Mouse (Mus musculus) midbrain, embryonic 16.5 days (tissue): ENCODE measurements around the gene Pfkfb4. TPM values are rescaled to one million over a fixed set of nuclear protein-coding genes. Genes with fewer than 3 reads are reported as not detected.

ENCODE experiments used
- ATAC-seq: fragments of 200-750 bp; cut with Nextera tagmentation; 2 replicates; pipeline ENCODE4 v1.8.0; 2017; ENCODE audit warnings: moderate TSS enrichment
- H3K27ac ChIP-seq: fragments of 300-500 bp; sonication (generic); 2 replicates; pipeline ENCODE4 v1.5.1; 2014; ENCODE audit warnings: mild to moderate bottlenecking, low read length, mixed read lengths
- H3K27me3 ChIP-seq: fragments of 300-500 bp; sonication (generic); 2 replicates; pipeline ENCODE4 v1.6.1; 2014; ENCODE audit warnings: low read depth, low read length, mixed read lengths; ENCODE audit not compliant: control insufficient read depth, insufficient read depth
- H3K36me3 ChIP-seq: fragments of 300-500 bp; sonication (generic); 2 replicates; pipeline ENCODE4 v1.6.1; 2014; ENCODE audit warnings: mild to moderate bottlenecking, low read length, moderate library complexity, mixed read lengths; ENCODE audit not compliant: control insufficient read depth, insufficient read depth
- H3K4me1 ChIP-seq: fragments of 300-500 bp; sonication (generic); 2 replicates; pipeline ENCODE4 v1.6.1; 2014; ENCODE audit warnings: mild to moderate bottlenecking, low read length, mixed read lengths; ENCODE audit not compliant: control insufficient read depth, insufficient read depth
- H3K4me2 ChIP-seq: fragments of 300-500 bp; sonication (generic); 2 replicates; pipeline ENCODE4 v1.6.1; 2014; ENCODE audit warnings: mild to moderate bottlenecking, low read length, mixed read lengths
- H3K4me3 ChIP-seq: fragments of 300-500 bp; sonication (generic); 2 replicates; pipeline ENCODE4 v1.5.1; 2014; ENCODE audit warnings: low read depth, mild to moderate bottlenecking, low read length, moderate library complexity, mixed read lengths
- H3K9ac ChIP-seq: fragments of 300-500 bp; sonication (generic); 2 replicates; pipeline ENCODE4 v1.6.1; 2014; ENCODE audit warnings: low read depth, low read length, mixed read lengths
- H3K9me3 ChIP-seq: fragments of 300-500 bp; sonication (generic); replicated peaks from 2 replicates; pipeline ENCODE4 v1.6.1; 2014; ENCODE audit warnings: mild to moderate bottlenecking, low read length, mixed read lengths; ENCODE audit not compliant: control insufficient read depth, poor library complexity, severe bottlenecking
- WGBS: fragments of 180-500 bp; shearing (Covaris S2); extraction: QIAGEN DNeasy Blood & Tissue Kit; methylation state at CpG from one replicate; pipeline ENCODE4 v1.1.7; 2014; 5-methylcytosine and 5-hydroxymethylcytosine counted together
- polyA plus RNA-seq: library from polyadenylated mRNA; unstranded; fragments of >200 nt; fragmentation: Nextera tagmentation; extraction: Ambion mirVana; gene quantifications from 2 replicates; pipeline ENCODE4 v1.2.1, GENCODE M21; 2015

The Pfkfb4 gene
- polyA plus RNA-seq, 1 experiment from 2014 or later = 31.9 TPM

- Histone ChIP-seq H3K9me3 (no peaks in the 10 kb centered on the region), H3K27me3 (no peaks in the 10 kb centered on the region), H3K9ac (no peak overlapping the region), H3K4me2 (no peak overlapping the region), H3K27ac (no peak overlapping the region), H3K36me3 (peaks cover 17% of the 10 kb centered on the region), H3K4me1 (peaks cover 2% of the 10 kb centered on the region; the same call in 1 of the 2 replicates), H3K4me3 (no peak overlapping the region)
- WGBS = 45% methylated on average over 2 of the region's 2 CpGs
- ATAC-seq = no peak
Measured at GRCm38 (mm10) chr9:109003201-109003600, 11.6 kb downstream of the Pfkfb4 start.

- Histone ChIP-seq H3K9ac (no peak overlapping the region), H3K9me3 (no peaks in the 10 kb centered on the region), H3K27ac (no peak overlapping the region), H3K4me2 (no peak overlapping the region), H3K4me1 (no peaks in the 10 kb centered on the region), H3K4me3 (no peak overlapping the region), H3K27me3 (no peaks in the 10 kb centered on the region), H3K36me3 (peaks cover 23% of the 10 kb centered on the region)
- 87% methylated on average over 21 of the region's 21 CpGs for WGBS
- ATAC-seq = no peak
Measured at GRCm38 (mm10) chr9:109007025-109007780, 15.6 kb downstream of the Pfkfb4 start.

- Histone ChIP-seq H3K4me2 (no peak overlapping the region), H3K27me3 (no peaks in the 10 kb centered on the region), H3K9me3 (no peaks in the 10 kb centered on the region), H3K36me3 (peaks cover 22% of the 10 kb centered on the region), H3K4me1 (no peaks in the 10 kb centered on the region), H3K4me3 (no peak overlapping the region), H3K27ac (no peak overlapping the region), H3K9ac (no peak overlapping the region)
- ATAC-seq = no peak
- WGBS = 82% methylated on average over 9 of the region's 9 CpGs
Measured at GRCm38 (mm10) chr9:109008081-109008480, 16.5 kb downstream of the Pfkfb4 start.

- Histone ChIP-seq H3K4me3 (no peak overlapping the region), H3K9me3 (no peaks in the 10 kb centered on the region), H3K4me2 (no peak overlapping the region), H3K27ac (no peak overlapping the region), H3K9ac (peak overlapping the region; percentile 10; the same call in 1 of the 2 replicates), H3K36me3 (peaks cover 25% of the 10 kb centered on the region), H3K27me3 (no peaks in the 10 kb centered on the region), H3K4me1 (no peaks in the 10 kb centered on the region)
- no peak for ATAC-seq
- WGBS = 73% methylated on average over 10 of the region's 10 CpGs
Measured at GRCm38 (mm10) chr9:109008994-109009635, 17.5 kb downstream of the Pfkfb4 start.

GRCm38 (mm10) chr9:109009636-109010315 is 18.2 kb downstream of the Pfkfb4 start:
- H3K9ac ChIP-seq = no peak overlapping the region
- ATAC-seq = no peak
- no peaks in the 10 kb centered on the region for H3K27me3 ChIP-seq
- no peaks in the 10 kb centered on the region for H3K4me1 ChIP-seq
- H3K9me3 ChIP-seq = no peaks in the 10 kb centered on the region
- H3K4me3 ChIP-seq = no peak overlapping the region
- 66% methylated on average over 17 of the region's 17 CpGs for WGBS
- peaks cover 25% of the 10 kb centered on the region for H3K36me3 ChIP-seq
- H3K4me2 ChIP-seq = no peak overlapping the region
- no peak overlapping the region for H3K27ac ChIP-seq

- no peaks in the 10 kb centered on the region for H3K4me1 ChIP-seq
- no peak for ATAC-seq
- H3K4me2 ChIP-seq = no peak overlapping the region
- no peak overlapping the region for H3K4me3 ChIP-seq
- peaks cover 25% of the 10 kb centered on the region for H3K36me3 ChIP-seq
- 91% methylated on average over 14 of the region's 14 CpGs for WGBS
- no peaks in the 10 kb centered on the region for H3K9me3 ChIP-seq
- no peaks in the 10 kb centered on the region for H3K27me3 ChIP-seq
- H3K27ac ChIP-seq = no peak overlapping the region
- H3K9ac ChIP-seq = no peak overlapping the region
Measured at GRCm38 (mm10) chr9:109010316-109010690, 18.7 kb downstream of the Pfkfb4 start.

- no peak for ATAC-seq
- H3K4me3 ChIP-seq = no peak overlapping the region
- H3K27ac ChIP-seq = no peak overlapping the region
- no peak overlapping the region for H3K9ac ChIP-seq
- no peaks in the 10 kb centered on the region for H3K27me3 ChIP-seq
- WGBS = 78% methylated on average over 8 of the region's 8 CpGs
- peaks cover 12% of the 10 kb centered on the region for H3K36me3 ChIP-seq
- no peaks in the 10 kb centered on the region for H3K9me3 ChIP-seq
- H3K4me1 ChIP-seq = no peaks in the 10 kb centered on the region
- no peak overlapping the region for H3K4me2 ChIP-seq
Measured at GRCm38 (mm10) chr9:109015397-109015796, 23.8 kb downstream of the Pfkfb4 start.

- no peak for ATAC-seq
- 74% methylated on average over 11 of the region's 11 CpGs for WGBS
Measured at GRCm38 (mm10) chr9:109016973-109017604, 25.5 kb downstream of the Pfkfb4 start.

More at GRCm38 (mm10) chr9:109016973-109017604, 25.5 kb downstream of the Pfkfb4 start:
- H3K4me1 ChIP-seq = no peaks in the 10 kb centered on the region
- no peak overlapping the region for H3K27ac ChIP-seq
- no peaks in the 10 kb centered on the region for H3K9me3 ChIP-seq
- peaks cover 7% of the 10 kb centered on the region for H3K36me3 ChIP-seq
- H3K27me3 ChIP-seq = no peaks in the 10 kb centered on the region
- H3K9ac ChIP-seq = no peak overlapping the region
- H3K4me3 ChIP-seq = no peak overlapping the region
- no peak overlapping the region for H3K4me2 ChIP-seq
